Mouse (Mus musculus): Measurements from ENCODE around the gene Mgea5.

- TF ChIP-seq USF1 (IDR thresholded peaks at IDR 0.05; ENCODE audit: low read depth) (no peak), POLR2A (IDR thresholded peaks at IDR 0.05; ENCODE audit: insufficient read length, low read depth) (no peak)
Observed at GRCm38 (mm10) chr19:45792404-45792803, 8.8 kb upstream of the Mgea5 start.
